Mouse (Mus musculus) heart, embryonic 11.5 days (tissue): Measurements from ENCODE around the gene Snx8. TPM values are rescaled to one million over a fixed set of nuclear protein-coding genes. Genes with fewer than 3 reads are reported as not detected.
A peak's percentile ranks its signal among the peaks of the same experiment; 100 is the strongest.

Experiments used
- ATAC-seq: fragments of 200-750 bp; cut with Nextera tagmentation; replicated peaks from 2 replicates; pipeline ENCODE4 v1.8.0; 2017; ENCODE audit warnings: moderate library complexity; ENCODE audit not compliant: insufficient number of reproducible peaks, low FRiP score, low TSS enrichment
- H3K27ac ChIP-seq: fragments of 300-500 bp; sonication (generic); 2 replicates; pipeline ENCODE4 v1.5.1; 2014; ENCODE audit warnings: mild to moderate bottlenecking, low read depth, low read length
- H3K27me3 ChIP-seq: fragments of 300-500 bp; sonication (generic); 2 replicates; pipeline ENCODE4 v1.6.1; 2014; ENCODE audit warnings: mild to moderate bottlenecking, low read length, mixed read lengths; ENCODE audit not compliant: control insufficient read depth, insufficient read depth
- H3K36me3 ChIP-seq: fragments of 300-500 bp; sonication (generic); 2 replicates; pipeline ENCODE4 v1.6.1; 2014; ENCODE audit warnings: mild to moderate bottlenecking, low read length, moderate library complexity, mixed read lengths; ENCODE audit not compliant: control insufficient read depth, insufficient read depth
- H3K4me1 ChIP-seq: fragments of 300-500 bp; sonication (generic); 2 replicates; pipeline ENCODE4 v1.6.1; 2014; ENCODE audit warnings: low read length; ENCODE audit not compliant: control insufficient read depth, insufficient read depth
- H3K4me2 ChIP-seq: fragments of 300-500 bp; sonication (generic); 2 replicates; pipeline ENCODE4 v1.6.1; 2014; ENCODE audit warnings: mild to moderate bottlenecking, moderate library complexity
- H3K4me3 ChIP-seq: fragments of 300-500 bp; sonication (generic); 2 replicates; pipeline ENCODE4 v1.5.1; 2014; ENCODE audit warnings: low read depth, low read length
- H3K9ac ChIP-seq: fragments of 300-500 bp; sonication (generic); 2 replicates; pipeline ENCODE4 v1.6.1; 2014; ENCODE audit warnings: mild to moderate bottlenecking, low read depth, low read length, moderate library complexity
- H3K9me3 ChIP-seq: fragments of 300-500 bp; sonication (generic); replicated peaks from 2 replicates; pipeline ENCODE4 v1.6.1; 2016; ENCODE audit warnings: low read length; ENCODE audit not compliant: control insufficient read depth
- WGBS: fragments of 180-500 bp; shearing (Covaris S2); extraction: QIAGEN DNeasy Blood & Tissue Kit; methylation state at CpG from one replicate; pipeline ENCODE4 v1.1.7; 2014; ENCODE audit not compliant: insufficient replicate concordance; 5-methylcytosine and 5-hydroxymethylcytosine counted together
- polyA plus RNA-seq: library from polyadenylated mRNA; unstranded; fragments of >200 nt; fragmentation: Nextera tagmentation; extraction: Ambion mirVana; gene quantifications from 2 replicates; pipeline ENCODE4 v1.2.1, GENCODE M21; 2014

Snx8 gene
- polyA plus RNA-seq, result 8.8 and 9.8 TPM in 2 replicates

GRCm38 (mm10) chr5:140388588-140389576 is at the start of gene Snx8:
Gene Snx8 (minus strand): TSS chr5:140389262.
- Histone ChIP-seq H3K9me3 (no peaks in the 10 kb centered on the region), H3K4me2 (peak within 1 kb of the TSS; percentile 98), H3K9ac (peak within 1 kb of the TSS; percentile 78), H3K36me3 (no peaks in the 10 kb centered on the region), H3K4me1 (peaks cover 17% of the 10 kb centered on the region), H3K27me3 (no peaks in the 10 kb centered on the region), H3K27ac (no peak within 1 kb of the TSS), H3K4me3 (peak within 1 kb of the TSS; percentile 76)
- peak; percentile 90 for ATAC-seq
- WGBS, result under 1% methylated on average over 62 of the region's 63 CpGs

- Histone ChIP-seq H3K4me1 (peaks cover 14% of the 10 kb centered on the region), H3K27me3 (no peaks in the 10 kb centered on the region), H3K4me2 (no peak overlapping the region), H3K36me3 (peaks cover 32% of the 10 kb centered on the region), H3K9ac (no peak overlapping the region), H3K9me3 (0 out of 2 replicates have a peak, but pooled peaks cover 2% of the 10 kb centered on the region), H3K4me3 (no peak overlapping the region), H3K27ac (no peak overlapping the region)
- no peak for ATAC-seq
- 90% methylated on average over 17 of the region's 17 CpGs for WGBS
Measured at GRCm38 (mm10) chr5:140425016-140425783, 36.1 kb upstream of the Snx8 start.

DNA sequence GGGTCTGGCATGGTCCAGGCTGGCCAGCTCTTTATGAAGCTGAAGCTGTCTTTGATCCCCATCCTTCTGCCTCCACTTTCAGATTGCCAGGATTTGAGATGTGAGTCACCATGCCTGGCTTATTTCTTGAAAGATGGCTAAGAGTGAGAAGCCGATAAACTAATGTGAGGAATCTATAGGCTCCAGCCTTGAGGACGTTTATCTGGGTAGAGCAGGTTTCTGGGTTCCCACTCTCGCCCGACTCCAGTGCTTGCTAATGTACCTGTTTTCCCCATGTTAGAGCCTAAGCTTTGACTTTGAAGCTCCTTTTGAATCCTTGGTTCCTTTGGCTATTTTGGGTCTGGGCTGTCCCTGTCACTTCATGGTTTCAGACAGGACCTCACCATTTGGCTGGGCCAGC is 31.6 kb upstream of the Snx8 start:
- no peak overlapping the region for H3K27ac ChIP-seq
- H3K4me3 ChIP-seq, result peak overlapping the region; percentile 98
- H3K9me3 ChIP-seq, result 0 out of 2 replicates have a peak, but pooled peaks cover 2% of the 10 kb centered on the region
- H3K9ac ChIP-seq, result peak overlapping the region; percentile 95
- H3K4me2 ChIP-seq, result peak overlapping the region; percentile 95
- WGBS, result 49% methylated on average over 4 of the region's 4 CpGs
- H3K27me3 ChIP-seq, result no peaks in the 10 kb centered on the region
- H3K36me3 ChIP-seq, result peaks cover 8% of the 10 kb centered on the region; the same call in 1 of the 2 replicates
- ATAC-seq, result no peak
- peaks cover 16% of the 10 kb centered on the region for H3K4me1 ChIP-seq

GRCm38 (mm10) chr5:140419442-140420080 is 30.5 kb upstream of the Snx8 start:
- H3K9me3 ChIP-seq, result 0 out of 2 replicates have a peak, but pooled peaks cover 2% of the 10 kb centered on the region

GRCm38 (mm10) chr5:140418489-140419441 is 29.7 kb upstream of the Snx8 start, which contains the start of gene Eif3b:
Gene Eif3b (plus strand): TSS chr5:140419328.
- H3K9ac ChIP-seq, result peak within 1 kb of the TSS; percentile 95
- H3K9me3 ChIP-seq, result 0 out of 2 replicates have a peak, but pooled peaks cover 2% of the 10 kb centered on the region
- H3K27ac ChIP-seq, result peak within 1 kb of the TSS; percentile 98
- peak within 1 kb of the TSS; percentile 95 for H3K4me2 ChIP-seq
- peaks cover 16% of the 10 kb centered on the region for H3K4me1 ChIP-seq
- 0 out of 2 replicates have a peak, but pooled peaks cover 5% of the 10 kb centered on the region for H3K36me3 ChIP-seq
- ATAC-seq, result peak; percentile 89
- under 1% methylated on average over 65 of the region's 65 CpGs for WGBS
- peak within 1 kb of the TSS; percentile 98 for H3K4me3 ChIP-seq
- no peaks in the 10 kb centered on the region for H3K27me3 ChIP-seq

More at GRCm38 (mm10) chr5:140419442-140420080, 30.5 kb upstream of the Snx8 start:
- H3K27ac ChIP-seq, result peak overlapping the region; percentile 30
- peaks cover 16% of the 10 kb centered on the region for H3K4me1 ChIP-seq
- peak overlapping the region; percentile 95 for H3K4me2 ChIP-seq
- under 1% methylated on average over 62 of the region's 62 CpGs for WGBS
- ATAC-seq, result peak; percentile 51
- H3K9ac ChIP-seq, result peak overlapping the region; percentile 95
- H3K27me3 ChIP-seq, result no peaks in the 10 kb centered on the region
- peak overlapping the region; percentile 98 for H3K4me3 ChIP-seq
- H3K36me3 ChIP-seq, result 0 out of 2 replicates have a peak, but pooled peaks cover 5% of the 10 kb centered on the region

GRCm38 (mm10) chr5:140418106-140418488 is 29.0 kb upstream of the Snx8 start:
- Histone ChIP-seq H3K27ac (peak overlapping the region; percentile 98), H3K4me3 (peak overlapping the region; percentile 98), H3K27me3 (no peaks in the 10 kb centered on the region), H3K9ac (peak overlapping the region; percentile 95), H3K4me1 (peaks cover 16% of the 10 kb centered on the region), H3K36me3 (0 out of 2 replicates have a peak, but pooled peaks cover 4% of the 10 kb centered on the region), H3K4me2 (peak overlapping the region; percentile 95), H3K9me3 (0 out of 2 replicates have a peak, but pooled peaks cover 2% of the 10 kb centered on the region)
- no peak for ATAC-seq
- WGBS, result 1% methylated on average over 12 of the region's 12 CpGs

- no peaks in the 10 kb centered on the region for H3K9me3 ChIP-seq
- H3K9ac ChIP-seq, result no peak overlapping the region
- WGBS, result 60% methylated on average over 4 of the region's 4 CpGs
- no peak overlapping the region for H3K4me3 ChIP-seq
- H3K4me1 ChIP-seq, result no peaks in the 10 kb centered on the region
- ATAC-seq, result no peak
- H3K27me3 ChIP-seq, result no peaks in the 10 kb centered on the region
- no peak overlapping the region for H3K4me2 ChIP-seq
- H3K36me3 ChIP-seq, result no peaks in the 10 kb centered on the region
- H3K27ac ChIP-seq, result no peak overlapping the region
Measured at GRCm38 (mm10) chr5:140414647-140415046, 25.6 kb upstream of the Snx8 start.
